Mouse (Mus musculus): ENCODE data around the gene Mrgprd. TPM values are rescaled to one million over a fixed set of nuclear protein-coding genes. Genes with fewer than 3 reads are reported as not detected.

Mrgprd gene
- total RNA-seq, 2 experiments from 2014 or later, result not detected

DNA sequence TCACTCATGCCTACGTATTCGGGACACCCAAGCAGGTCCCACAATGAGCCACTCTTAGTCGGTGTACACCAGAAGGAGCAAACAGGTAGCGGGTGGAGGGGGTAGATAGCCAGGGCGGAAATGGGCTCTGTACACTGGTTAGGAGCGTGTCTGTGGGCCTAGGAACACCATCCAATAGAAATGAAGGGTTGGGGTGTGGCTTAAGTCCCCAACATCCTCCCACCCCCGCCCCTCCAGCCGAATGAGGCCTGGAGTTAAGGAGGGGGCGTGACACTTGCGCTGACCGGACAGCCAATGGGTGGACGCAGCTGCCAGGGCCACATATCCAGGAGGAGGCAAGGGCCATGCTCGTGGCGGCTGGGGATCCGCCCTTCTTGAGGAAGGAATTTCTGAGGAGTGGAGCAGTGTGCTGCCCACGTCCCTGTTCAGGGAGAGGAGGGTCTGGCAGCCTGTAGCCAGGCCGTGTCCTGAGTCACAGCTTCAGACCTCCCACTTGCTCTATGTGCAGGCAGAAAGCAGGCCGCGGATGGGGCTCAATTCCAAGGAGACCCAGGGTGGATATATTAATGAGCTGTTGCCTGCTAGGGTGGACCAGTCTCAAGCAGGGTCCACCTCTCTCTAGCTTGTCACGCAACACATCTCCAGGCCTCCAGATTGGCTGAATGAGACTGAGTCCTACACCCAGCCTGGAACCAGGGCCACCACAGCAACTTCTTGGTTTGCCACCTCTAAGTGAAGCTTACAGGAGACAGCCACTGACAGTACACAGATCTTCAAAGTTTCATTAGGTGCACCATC lies 11.9 kb upstream of the Mrgprd start:
- peak; percentile 88 for ATAC-seq (replicated peaks; ENCODE audit: poor library complexity)

DNA sequence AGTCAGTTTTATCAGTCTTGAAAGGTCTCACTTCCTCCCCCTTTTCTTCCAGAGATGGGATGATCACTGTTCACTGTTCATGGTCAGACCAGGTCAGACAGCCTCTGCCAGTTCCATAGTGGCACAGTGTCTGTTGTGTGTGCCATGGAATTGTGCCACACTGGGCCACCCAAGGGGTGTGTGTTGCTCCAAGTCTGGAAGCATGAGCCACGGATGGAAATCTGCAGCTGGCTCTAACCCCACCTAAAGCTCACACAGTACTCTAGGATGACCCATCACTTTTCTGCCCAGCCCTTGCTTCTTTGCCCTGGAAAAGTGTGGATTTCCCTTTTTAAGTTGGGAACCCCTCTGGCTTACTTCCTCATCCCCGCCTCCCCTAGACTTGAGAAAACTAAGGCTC lies 10.5 kb upstream of the Mrgprd start:
- no peak for ATAC-seq (replicated peaks; ENCODE audit: poor library complexity)

DNA sequence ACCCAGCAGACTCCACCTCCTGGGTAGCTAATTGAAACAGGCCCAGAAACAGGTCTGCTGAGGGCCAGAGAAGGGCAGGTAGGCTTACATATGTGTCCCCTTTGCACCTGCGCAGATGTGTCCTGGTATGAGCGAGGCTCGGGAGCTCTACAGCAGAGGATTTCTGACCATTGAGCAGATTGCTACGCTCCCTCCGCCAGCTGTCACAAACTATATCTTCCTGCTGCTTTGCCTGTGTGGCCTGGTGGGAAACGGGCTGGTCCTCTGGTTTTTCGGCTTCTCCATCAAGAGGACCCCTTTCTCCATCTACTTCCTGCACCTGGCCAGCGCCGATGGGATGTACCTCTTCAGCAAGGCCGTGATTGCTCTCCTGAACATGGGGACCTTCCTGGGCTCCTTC lies 7.0 kb upstream of the Mrgprd start:
- no peak for ATAC-seq (replicated peaks; ENCODE audit: poor library complexity)

DNA sequence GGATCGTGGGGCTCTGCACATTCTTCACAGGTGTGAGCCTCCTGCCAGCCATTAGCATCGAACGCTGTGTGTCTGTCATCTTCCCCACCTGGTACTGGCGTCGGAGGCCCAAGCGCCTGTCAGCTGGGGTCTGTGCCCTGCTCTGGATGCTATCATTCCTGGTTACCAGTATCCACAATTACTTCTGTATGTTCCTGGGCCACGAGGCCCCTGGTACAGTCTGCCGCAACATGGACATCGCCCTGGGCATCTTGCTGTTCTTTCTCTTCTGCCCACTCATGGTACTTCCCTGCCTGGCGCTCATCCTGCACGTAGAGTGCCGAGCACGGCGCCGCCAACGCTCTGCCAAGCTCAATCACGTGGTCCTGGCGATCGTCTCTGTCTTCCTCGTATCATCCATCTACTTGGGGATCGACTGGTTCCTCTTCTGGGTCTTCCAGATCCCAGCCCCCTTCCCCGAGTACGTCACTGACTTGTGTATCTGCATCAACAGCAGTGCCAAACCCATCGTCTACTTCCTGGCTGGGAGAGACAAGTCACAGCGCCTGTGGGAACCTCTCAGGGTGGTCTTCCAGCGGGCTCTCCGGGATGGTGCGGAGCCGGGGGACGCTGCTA lies 6.5 kb upstream of the Mrgprd start:
- no peak for ATAC-seq (replicated peaks; ENCODE audit: poor library complexity)

GRCm38 (mm10) chr7:145308866-145309265 lies 5.8 kb upstream of the Mrgprd start:
- no peak for ATAC-seq (replicated peaks; ENCODE audit: poor library complexity)

DNA sequence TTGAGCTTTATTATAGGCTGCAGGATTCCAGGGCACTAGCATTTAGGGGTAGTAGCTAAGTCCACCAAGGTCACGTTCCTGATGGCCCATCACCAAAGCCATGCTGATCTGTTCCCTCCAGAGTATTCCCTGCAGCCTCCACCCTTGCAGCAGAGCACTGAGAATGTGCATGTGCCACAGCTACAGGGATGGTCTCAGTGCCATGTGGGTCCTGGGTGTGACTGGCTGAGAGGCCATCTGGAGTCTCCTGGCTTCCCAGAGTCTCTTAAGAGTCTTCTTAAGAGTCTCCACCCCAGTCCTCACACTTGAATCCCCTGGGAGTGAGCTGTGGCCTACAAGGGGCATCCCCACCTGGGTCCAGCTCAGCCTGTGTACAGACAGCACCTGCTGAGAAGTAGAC lies 4.8 kb upstream of the Mrgprd start:
- ATAC-seq (replicated peaks; ENCODE audit: poor library complexity), result no peak

DNA sequence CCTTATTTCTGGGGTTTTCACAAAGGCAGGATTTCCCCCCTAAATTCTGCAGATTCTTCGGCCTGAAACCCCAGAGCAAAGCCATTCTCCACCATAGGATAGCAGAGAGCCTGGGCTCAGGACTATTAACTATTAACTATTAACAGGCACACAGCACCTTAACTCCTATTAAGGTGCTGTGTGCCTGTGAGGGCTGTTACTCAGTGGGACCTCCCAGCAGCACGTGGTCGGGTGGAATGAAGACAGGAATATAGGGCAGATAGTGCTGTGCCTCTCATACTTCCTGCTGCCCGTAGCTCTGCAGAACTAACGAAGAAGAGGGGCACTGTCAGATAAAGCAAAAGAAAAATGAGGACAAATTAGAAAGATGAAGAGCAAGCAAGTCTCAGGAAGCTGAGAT lies 4.1 kb upstream of the Mrgprd start:
- no peak for ATAC-seq (replicated peaks; ENCODE audit: poor library complexity)

DNA sequence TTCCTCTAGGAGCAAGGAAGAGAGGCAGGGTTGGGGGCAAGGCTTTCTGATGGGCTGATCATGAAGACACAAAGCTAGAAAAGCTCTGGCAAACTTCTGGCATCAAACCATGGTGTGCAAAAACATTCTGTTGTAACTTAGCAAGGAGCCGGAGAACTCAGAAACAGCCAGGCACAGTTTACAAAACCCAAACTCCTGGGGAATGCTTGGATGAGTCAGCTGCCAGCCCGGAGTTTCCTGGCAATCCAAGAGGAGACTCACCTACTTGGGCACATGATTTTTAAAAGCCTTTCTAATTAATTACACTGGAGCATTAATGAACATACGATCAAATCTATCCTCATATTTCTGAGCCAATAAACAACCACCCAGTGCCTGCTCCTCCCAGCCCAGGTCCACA lies 2.5 kb upstream of the Mrgprd start:
- ATAC-seq (replicated peaks; ENCODE audit: poor library complexity), result no peak

- ATAC-seq (replicated peaks; ENCODE audit: poor library complexity), result no peak
Observed at GRCm38 (mm10) chr7:145317522-145317921, 2.9 kb downstream of the Mrgprd start.

DNA sequence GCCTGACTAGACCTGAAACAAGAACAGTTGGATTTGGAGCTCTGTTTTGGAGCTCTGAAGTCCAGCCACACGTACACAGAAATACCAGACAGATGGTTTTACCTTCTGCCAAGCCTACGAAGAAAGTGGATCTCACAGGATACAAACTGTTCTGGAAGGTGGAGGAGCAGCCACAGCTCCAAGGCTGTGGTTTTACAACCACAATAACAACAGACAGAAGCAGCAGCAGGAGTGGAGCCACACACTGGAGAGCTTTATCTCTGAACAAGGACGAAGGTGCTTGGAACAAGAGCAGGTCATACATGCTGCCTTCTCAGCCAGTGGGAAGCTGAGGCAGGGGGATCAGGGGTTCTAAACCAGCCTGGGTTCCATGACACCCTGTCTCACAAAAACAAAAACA lies 4.8 kb downstream of the Mrgprd start:
- no peak for ATAC-seq (replicated peaks; ENCODE audit: poor library complexity)

DNA sequence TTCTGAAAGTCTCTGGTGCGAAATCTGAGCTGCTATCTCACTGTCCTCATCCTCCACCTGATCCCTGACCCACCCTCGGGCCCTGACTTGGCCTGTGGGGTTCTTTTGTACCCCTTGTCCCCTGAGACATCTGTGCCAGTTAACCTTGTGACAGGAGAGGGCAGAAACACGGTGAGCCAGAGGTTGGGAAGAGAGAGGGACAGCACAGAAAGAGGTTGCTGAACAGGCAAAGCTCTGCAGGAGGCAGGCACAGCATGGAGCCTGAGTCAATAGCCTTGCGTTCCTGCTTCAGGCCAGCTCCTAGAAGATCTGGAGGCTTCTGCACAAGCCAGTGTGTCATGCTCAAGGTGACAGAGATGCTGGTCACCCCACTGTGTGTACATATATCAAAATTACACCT lies 9.0 kb downstream of the Mrgprd start:
- no peak for ATAC-seq (replicated peaks; ENCODE audit: poor library complexity)

GRCm38 (mm10) chr7:145325697-145326096 lies 11.1 kb downstream of the Mrgprd start:
- ATAC-seq (replicated peaks; ENCODE audit: poor library complexity), result 0 out of 2 replicates have a peak, but pooled peaks have one; percentile 46

GRCm38 (mm10) chr7:145329982-145330381 lies 15.3 kb downstream of the Mrgprd start:
- ATAC-seq (replicated peaks; ENCODE audit: poor library complexity), result no peak

- ATAC-seq (replicated peaks; ENCODE audit: poor library complexity), result no peak
Observed at GRCm38 (mm10) chr7:145330641-145331040, 16.0 kb downstream of the Mrgprd start.

DNA sequence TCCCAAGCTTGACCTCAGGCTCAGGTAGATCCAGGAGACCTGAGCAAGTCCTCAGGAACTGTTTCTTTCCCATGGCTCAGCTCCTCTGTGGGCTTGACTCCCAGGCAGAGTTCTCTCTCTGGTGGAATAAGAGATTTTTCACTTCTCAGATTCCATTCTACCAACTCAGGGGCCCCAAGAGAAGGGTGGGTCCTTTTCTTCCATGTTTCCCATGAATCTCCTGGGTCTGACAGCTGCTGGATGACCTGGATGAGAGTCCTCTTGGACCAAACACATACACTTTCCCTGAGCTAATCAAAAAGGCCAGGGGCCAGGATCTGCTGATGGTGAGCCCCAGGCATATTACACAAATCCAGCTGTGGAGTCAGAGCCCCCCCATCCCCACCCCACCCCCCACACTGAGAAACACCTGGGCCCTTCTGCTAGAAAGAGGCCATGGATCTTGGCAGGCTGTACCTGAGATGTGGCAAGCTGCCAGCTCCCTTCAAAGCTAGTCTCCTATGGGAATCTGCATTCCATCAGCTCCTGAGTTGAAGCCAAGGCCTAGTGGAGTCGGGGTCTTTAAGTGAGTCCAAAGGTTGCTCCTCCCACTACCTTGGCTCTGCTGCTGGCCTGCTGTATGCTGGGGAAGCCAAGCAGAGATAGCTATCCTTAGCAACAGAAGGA lies 17.9 kb downstream of the Mrgprd start:
- ATAC-seq (replicated peaks; ENCODE audit: poor library complexity), result no peak

DNA sequence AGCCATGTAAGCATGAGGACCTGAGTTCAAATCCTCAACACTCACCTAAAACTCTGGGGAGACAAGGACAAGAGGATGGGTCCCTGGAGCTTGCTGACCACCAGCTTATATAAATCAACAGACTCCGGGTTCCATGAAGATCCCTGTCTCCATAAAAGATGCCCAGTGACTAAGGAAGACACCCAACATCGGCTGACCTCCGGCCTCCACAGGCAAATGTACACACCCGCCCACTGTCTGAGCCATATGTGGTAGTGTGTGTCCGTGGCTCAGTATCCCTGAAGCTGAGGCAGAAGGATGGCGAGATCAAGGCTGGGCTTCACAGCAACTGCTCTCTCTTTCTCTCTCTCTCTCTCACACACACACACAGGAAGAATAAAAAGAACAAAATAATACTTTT lies 19.3 kb downstream of the Mrgprd start:
- no peak for ATAC-seq (replicated peaks; ENCODE audit: poor library complexity)

DNA sequence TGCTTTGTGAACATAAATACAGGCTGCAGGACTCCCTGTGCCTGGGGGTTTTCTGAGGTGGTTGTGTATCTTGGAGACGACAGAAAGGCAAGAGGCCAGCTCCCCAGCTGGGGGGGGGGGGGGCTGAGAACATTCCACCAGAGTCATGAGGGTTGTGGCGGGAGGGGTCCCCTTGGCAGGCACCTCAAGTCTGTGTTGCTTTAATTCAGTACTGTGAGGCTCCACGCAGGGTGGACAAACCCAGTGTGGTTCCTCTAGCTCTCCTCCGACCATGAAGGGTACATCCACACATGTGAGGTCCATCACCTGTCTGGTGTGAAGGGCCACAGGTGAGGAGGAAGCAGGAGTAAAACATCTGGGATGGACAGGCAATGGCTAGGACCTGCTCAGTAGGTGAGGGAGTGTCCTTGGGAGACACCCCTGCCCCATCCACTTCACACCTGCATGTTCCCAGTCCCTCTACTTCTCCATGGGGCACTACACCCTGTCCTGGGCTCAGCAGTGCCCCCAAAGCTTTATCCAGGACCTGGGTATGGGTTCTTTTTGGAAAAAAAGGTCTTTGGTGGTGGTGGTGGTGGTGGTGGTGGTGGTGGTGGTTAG lies 19.9 kb downstream of the Mrgprd start:
- no peak for ATAC-seq (replicated peaks; ENCODE audit: poor library complexity)

GRCm38 (mm10) chr7:145335199-145335598 lies 20.6 kb downstream of the Mrgprd start:
- no peak for ATAC-seq (replicated peaks; ENCODE audit: poor library complexity)

DNA sequence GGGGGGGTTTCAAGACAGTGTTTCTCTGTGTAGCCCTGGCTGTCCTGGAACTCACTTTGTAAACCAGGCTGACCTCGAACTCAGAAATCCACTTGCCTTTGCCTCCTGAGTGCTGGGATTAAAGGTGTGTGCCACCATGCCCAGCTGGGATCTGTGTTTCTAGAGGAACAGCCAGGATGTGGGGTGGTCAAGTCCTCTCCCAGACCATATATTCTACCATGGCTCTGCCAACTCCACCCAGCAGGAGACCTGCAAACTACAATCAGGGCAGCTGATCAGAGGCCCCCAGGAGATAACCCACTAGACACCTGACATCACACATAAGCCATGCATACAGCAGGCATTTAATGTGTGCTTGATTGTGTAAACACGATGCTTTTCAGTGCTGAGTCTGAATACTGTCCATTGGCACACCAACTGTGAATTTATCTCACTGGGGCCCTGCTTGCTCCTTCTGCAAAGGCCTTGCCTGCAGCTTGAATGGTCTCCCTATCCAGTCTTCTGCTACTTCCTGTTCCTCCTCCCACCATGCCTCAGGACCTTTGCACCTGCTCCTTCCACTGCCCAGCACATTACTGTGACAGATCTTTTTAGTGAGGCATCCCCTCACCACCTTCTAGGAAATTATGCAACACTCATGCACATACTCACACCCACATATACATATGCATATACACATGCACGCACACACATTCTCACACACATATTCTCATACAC lies 21.1 kb downstream of the Mrgprd start:
- ATAC-seq (replicated peaks; ENCODE audit: poor library complexity), result no peak

DNA sequence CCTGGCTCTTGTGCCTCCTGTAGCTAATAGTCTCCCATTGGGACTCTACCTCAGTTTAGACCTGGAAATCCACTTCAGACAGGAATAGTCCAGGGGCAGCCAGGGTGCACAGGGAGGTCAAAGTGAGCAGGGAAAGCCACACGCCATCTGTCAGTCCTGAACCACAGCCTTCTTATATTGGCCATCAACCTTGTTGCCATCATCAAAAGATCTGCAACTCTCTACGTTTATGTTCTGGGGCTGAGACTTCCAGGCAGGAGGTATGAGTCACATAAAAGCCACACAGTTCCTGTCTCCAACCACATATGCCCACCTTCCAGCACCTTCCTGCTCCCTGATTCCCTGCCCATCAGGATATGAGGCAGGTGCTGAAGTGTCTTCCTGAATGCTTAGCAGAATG lies 23.3 kb downstream of the Mrgprd start:
- no peak for ATAC-seq (replicated peaks; ENCODE audit: poor library complexity)
